Mouse (Mus musculus): ENCODE measurements around the gene Gpr152.

Gpr152 gene

DNA sequence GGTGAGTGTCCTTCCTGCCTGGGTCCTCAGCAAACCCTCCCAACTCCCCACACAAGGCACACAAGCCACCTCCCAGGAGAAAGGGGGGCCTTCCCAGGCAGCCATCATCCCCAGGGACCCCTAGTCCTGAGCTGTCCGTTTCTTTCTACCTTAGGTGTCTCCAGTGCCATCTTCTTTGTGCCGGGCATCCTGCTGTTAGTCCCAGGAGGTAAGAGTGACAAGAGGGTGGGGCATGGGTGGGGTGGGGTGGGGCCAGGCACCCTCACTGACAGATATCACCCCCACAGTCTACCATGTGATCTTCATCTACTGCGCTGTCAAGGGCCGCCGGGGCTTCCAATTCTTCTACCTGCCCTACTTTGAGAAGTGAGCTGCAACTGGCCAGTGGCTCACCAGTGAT, 8.5 kb upstream of the Gpr152 start:
- no peak for DNase-seq (ENCODE audit: low read depth)

DNA sequence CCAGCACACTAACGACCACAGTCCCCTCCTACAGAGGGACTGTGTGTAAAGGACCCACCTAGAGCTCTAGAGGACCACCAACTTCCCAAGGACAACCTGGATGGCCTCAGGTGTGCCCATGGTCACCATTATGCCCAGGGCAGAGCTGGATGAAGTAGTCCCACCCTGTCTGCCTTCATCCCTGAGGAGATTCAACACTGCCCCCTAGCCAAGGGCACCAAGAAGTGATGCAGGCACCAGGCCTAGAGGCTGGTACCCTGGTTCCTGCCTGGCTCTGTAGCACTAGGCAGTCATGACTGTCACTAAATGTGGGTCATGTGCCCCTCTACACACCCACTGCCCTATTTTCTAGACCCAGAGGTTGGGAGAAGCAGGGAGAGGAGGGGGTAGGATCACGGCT, 7.8 kb upstream of the Gpr152 start:
- DNase-seq (ENCODE audit: low read depth): no peak

DNA sequence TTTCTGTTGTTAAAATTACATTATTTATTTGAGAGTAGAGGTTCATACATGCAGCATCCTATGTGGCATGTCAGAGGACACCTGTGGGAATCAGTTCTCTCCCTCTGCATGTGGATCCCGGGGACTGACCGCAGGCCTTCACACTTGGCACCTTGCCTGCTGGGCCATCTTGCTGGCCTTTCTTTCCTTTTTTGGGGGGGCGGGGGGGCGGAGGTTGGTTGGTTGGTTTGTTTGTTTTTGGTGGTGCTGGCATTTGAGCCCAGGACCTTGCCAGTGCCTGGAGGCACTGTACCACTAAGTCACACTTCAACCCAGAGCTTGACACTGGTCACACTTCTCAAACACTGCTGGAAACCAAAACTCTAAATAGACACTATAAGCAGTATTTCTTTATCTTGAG, 5.2 kb upstream of the Gpr152 start:
- DNase-seq (ENCODE audit: low read depth): no peak

DNA sequence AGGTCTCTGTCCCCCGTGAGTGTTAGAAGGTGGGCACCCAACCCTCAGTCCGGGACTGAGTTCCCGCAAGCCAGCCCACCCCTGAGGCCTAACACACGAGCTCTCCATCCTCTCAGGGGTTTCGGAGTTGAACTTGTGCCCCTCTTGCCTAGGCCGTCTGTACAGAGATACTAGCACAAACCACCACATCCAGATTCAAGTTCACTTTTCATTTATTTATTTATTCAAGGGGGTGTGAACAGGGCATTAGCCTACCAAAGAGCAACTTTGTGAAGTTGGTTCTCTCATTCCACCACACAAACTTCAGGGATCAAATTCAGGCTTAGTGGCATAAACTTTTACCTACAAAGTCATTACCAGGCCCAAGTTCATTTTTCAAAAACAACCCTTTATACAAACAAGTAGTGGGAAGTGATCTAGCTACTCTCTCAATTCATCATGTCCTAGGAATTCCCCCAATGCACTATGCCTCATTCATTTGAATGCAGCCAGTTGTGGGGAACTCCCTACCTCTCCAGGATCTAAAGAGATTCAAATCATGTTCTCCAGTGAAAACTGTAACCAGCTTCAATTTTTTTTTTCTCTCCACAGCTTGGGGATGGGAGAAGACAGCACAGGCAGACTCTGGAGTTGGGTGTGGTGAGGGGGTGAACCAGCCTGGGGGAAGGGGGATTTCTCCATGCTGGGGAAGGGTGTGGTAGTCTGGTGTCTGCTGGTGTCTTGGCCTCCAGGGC, 4.2 kb upstream of the Gpr152 start:
- DNase-seq (ENCODE audit: low read depth): peak; percentile 36

DNA sequence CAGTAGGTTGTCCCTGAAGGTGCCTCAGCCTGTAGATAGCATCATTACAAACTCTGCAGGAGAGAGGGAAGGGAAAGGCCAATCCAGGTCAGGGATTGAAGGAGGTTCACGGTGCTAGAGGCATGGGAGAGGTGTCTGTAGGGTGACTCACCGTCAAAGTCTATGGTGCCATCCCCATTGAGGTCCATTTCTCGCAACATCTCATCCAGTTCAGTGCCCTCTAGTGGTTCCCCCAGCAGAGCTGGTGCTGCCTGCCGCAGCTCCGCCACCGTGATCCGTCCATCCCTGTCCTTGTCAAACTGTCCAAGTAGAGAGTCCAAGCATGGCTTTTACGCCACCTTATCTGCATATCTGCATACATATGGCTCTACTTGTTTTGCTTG, 3.6 kb upstream of the Gpr152 start:
- DNase-seq (ENCODE audit: low read depth): peak; percentile 59

DNA sequence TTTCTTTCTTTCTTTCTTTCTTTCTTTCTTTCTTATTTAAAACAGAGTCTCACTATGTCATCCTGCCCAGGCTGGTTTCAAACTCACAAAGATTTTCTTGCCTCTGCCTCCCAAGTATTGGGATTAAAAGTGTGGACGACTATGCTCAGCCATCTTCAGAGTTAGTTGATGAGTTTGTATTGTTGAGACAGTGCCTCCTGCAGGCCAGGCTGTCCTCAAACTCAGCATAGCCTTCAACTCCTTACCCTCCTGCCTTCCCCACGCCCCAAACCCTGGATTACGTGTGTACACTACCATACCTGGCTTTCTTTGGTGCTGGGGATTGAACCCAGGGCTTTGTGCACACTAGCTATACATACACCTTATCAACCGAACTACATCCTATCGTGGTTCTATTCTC, 3.1 kb upstream of the Gpr152 start:
- DNase-seq (ENCODE audit: low read depth): peak; percentile 48

DNA sequence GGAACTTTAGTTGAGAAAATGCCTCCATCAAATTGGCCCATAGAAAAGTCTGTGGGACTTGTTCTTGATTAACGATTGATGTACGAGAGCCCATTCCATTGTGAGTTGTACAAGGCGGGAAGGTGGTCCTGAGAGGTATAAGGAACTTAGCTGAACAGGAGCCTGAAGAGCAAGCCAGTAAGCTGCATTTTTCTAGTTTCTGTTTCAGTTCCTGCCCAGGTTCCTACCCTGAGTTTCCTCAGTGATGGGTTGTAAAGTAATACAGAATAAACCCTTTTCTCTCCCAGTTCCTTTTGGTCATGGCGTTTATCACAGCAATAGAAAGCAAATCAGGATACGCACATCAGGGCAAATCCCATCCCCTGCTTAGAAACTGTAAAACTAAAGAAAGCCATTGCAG, 1.7 kb upstream of the Gpr152 start:
- no peak for DNase-seq (ENCODE audit: low read depth)

DNA sequence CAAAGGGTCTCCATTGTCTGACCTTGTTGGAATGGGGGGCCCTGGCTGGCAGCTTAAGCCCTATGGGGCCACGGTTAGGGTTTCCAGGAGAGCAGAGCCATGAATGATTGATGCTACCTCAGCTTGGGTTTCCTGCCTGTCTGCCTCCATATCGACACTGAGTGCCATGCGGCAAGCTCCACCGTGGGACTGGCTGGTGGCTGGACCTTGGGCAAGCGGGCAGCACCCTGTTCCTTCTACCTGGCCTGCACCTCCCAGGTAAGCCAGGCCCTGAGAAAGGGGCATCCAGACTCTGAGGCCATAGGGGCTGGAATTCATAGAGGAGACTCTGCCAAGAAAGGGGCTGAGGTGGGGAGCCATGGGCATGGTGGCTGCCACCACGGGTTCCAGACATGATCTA, 560 bp downstream of the Gpr152 start:
- no peak for DNase-seq (ENCODE audit: low read depth)

DNA sequence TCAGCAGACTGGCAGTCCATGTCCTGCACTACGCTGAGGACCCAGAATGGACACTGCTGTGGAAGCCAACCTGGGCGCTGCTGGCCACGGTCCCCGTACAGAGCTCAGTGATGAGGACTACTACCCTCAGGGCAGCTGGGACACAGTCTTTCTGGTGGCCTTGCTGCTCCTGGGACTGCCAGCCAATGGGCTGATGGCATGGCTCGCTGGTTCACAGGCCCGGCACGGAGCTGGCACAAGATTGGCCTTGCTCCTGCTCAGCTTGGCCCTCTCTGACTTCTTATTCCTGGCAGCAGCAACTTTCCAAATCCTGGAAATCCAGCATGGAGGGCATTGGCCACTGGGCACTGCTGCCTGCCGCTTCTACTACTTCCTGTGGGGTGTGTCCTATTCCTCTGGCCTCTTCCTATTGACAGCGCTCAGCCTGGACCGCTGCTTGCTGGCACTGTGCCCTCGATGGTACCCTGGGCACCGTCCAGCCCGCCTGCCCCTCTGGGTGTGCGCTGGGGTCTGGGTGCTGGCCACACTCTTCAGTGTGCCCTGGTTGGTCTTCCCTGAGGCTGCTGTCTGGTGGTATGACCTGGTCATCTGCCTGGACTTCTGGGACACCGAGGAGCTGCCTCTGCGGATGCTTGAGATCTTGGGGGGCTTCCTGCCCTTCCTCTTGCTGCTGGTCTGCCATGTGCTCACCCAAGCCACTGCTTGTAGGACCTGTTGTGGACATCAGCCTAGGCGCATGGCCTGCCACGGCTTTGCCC, 3.0 kb downstream of the Gpr152 start:
- DNase-seq (ENCODE audit: low read depth): no peak

DNA sequence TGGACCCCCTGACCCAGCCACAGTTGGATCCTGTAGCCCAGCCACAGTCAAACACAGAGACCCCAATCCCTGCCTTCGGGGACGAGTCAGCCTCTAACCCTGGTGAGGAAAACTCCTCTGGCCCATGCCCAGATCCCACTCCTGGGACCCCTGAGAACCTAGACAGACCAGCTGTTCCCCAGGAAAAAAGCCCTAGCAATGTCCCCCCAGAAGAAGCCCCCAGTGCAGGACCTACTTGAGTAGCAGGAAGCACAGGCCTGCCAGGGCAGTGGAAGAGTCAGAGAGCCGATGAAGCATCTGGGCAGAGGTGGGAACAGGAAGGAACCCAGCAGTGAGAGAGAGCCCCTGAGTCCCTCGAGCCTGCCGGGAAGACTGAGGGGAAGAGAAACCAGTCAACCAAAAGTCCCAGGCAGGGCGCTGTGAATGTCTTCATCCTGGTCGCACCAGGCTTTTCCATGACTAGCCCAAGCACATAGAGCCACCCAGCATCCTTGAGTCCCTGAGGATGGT, 4.2 kb downstream of the Gpr152 start, which contains the start of gene Cabp4:
Gene Cabp4 (minus strand): TSS at position 275 of the 510 bp plus-strand sequence.
- no peak for DNase-seq (ENCODE audit: low read depth)

DNA sequence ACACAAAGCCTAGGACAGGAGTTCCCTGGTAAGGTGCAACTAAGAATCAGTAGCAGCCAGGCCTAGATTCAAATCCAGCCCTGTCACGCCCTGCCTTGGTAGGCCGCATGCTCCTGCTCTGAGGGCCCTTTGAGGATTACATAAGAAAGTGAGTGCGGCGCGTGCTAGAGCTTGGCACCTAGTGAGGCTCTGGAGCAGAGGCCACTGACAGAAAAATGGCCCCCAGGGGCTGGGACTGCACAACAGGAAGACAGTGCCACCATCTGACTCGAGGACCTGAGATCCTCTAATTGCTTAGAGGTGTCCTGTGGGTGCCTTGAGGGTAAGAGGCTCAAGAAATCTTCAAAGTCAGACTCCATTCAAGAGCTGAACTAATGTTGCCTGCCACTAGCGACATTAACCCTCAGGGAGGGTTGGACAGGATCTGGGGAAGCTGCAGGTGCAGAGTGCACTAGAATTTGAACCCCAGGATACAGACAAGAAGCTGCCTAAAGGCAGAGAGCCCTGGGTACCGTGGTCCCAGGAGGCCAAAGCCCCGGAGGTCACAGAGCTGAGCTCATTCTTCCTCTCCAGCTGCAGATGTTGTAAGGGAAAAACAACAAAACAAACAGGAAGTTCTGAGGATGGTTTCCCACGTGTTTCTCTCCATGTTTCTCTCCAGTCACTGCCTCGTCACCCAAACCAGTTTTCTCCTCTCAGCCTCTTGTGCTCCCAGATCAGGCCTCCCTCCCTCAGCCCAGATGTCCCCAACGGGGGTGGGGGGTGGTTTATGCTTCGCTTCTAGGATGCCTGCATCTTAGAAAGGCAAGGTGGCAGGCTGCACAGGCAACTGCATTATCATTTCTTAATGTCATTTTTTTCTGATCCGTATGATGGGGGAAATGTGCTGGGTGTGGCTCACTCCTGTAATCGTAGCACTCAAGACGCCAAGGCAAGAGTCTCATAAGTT, 5.2 kb downstream of the Gpr152 start:
- no peak for DNase-seq (ENCODE audit: low read depth)

DNA sequence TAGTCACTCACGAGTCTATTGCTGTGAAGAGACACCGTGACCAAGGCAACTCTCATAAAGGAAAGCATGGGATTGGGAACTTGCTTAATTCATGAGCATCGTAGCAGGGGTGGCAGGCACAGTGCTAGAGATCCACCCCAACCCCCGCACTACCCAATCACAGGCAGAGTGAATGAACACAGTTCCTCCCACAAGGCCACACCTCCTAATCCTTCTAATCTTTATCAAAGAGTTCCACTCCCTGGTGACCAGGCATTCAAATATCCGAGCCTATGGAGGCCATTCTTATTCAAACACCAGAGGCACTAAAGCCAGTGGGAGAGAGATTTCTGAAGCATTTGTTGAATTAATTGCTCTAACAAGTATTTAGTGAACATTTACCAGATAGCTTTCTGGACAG, 6.3 kb downstream of the Gpr152 start:
- no peak for DNase-seq (ENCODE audit: low read depth)

DNA sequence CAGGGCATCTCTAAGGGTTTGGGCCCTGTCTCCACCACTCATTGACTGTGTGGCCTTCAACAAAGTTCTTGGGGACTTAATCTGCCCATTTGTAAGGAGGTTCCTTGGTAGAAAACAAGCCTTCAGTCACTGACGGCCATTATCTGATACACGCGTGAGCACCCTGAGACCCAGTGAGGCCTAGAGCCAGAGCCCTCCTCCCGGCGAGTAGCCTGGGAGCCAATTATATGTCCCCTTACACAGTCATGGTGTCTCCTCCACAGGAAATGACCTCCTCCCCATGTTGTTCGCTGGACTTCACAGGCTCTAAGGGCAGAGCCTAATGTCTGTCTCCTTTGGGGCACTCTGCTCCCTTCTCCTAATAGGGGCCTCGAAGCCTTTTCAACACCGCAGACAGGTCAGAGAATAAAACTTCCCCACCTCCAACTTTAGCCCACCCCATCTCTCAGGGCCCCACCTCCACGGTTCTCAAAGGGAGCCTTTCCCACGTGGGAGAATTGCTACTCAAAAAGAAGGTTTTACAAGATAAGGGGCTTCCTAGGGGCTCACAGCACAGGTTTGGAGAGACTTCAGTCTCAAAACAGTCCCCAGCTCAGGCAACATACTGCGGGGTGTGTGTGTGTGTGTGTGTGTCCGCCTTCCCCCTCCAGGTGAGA, 6.9 kb downstream of the Gpr152 start:
- DNase-seq (ENCODE audit: low read depth): no peak

DNA sequence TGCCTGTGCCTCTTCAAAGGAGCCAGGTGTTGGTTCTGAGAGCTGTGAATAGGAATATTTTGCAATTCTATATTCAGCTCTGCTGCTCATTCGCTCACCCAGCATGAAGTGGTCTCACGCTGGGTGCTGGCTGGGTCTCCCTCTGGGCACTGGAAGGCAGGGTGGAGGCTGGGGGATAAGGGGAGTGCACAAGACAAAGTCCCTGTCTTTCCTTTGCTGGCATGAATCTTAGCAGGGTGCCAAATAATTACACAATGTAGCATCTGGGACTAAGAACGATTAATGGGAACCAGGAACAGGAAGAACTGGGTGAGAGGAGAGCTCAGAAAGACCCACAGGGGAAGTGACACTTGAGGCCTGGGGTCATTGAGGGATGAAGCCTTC, 7.4 kb downstream of the Gpr152 start:
- DNase-seq (ENCODE audit: low read depth): no peak

DNA sequence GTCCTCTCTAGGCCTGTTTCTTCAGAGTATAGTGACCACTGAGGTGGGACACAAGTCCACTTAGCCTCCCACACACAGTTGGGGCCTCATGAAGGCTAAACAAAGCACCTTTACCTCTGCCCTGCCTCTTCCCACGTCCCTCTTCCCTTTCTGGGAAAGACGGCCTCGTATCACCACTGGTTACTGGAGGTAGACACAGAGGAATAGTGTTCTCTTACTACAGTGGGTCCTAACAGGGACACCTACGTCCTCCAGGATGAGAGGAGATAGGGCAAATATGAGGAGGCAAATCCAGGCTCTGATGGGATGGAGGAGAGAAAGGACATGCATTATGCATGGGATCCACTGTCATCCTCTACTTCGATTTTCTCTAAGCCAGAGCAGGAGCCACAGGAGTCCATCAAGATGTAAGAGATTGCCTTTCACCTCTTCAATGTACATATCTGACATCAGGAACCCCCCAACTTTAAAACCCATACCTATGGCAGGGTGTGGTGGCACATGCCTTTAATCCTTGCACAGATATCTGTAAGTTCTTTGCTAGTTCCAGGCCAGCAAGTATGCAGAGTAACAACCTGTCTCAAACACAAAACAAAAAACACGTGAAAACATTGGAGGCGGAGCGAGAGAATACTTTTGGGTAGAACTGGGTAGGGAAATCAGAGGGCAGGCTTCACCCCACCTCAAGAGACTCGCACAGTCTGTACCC, 8.3 kb downstream of the Gpr152 start:
- no peak for DNase-seq (ENCODE audit: low read depth)

DNA sequence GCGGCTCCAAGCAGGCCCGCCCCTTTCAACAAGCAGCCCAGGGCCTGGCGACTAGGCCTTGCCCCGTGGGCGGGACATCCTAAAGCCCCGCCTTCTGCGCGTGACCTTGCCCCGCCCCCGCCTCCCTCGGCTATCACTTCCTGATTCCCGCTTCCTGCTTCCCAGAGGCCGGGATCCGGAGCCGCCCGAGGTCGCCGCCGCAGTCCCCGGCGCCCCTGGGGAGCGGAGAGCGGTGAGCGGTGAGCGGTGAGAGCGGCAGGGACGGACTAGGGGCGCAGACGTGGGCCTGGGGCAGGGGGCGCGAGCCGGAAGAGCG, 8.9 kb downstream of the Gpr152 start, which contains the start of gene Coro1b:
Gene Coro1b (plus strand): TSS at position 129 of the 316 bp plus-strand sequence.
- peak; percentile 99 for DNase-seq (ENCODE audit: low read depth)

DNA sequence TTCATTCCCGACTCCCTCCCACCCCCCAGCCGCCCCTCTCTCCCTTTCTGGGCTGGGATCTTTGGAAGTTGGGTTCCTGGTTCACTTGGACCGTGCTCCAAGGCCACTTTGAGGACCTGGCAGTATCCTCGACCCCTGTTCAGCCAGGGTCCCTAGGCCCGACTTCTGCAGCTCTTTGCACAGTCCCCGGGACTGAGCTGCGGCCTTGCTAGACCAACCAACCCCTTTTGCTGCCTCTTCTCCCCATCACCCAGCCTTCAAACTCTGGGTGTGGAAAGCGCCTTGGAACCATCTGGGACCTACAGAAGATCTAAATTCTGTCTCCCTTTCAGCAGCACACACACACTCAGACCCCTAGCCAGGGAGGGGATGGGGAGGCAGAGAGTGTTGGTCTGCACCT, 9.2 kb downstream of the Gpr152 start:
- DNase-seq (ENCODE audit: low read depth): peak; percentile 46

DNA sequence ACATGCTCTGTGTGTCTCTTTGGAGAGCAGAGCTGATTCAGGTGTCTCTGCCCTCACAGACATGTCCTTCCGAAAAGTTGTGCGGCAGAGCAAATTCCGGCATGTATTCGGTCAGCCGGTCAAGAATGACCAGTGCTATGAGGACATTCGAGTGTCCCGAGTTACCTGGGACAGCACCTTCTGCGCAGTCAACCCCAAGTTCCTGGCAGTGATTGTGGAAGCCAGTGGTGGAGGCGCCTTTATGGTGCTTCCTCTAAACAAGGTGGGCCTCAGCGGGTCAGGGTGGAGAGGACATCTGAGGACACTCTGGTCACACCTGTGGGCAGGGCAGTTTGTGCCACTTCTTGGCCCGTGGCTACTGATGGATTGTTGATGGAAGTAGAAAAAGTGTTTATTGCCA, 9.7 kb downstream of the Gpr152 start:
- DNase-seq (ENCODE audit: low read depth): no peak

DNA sequence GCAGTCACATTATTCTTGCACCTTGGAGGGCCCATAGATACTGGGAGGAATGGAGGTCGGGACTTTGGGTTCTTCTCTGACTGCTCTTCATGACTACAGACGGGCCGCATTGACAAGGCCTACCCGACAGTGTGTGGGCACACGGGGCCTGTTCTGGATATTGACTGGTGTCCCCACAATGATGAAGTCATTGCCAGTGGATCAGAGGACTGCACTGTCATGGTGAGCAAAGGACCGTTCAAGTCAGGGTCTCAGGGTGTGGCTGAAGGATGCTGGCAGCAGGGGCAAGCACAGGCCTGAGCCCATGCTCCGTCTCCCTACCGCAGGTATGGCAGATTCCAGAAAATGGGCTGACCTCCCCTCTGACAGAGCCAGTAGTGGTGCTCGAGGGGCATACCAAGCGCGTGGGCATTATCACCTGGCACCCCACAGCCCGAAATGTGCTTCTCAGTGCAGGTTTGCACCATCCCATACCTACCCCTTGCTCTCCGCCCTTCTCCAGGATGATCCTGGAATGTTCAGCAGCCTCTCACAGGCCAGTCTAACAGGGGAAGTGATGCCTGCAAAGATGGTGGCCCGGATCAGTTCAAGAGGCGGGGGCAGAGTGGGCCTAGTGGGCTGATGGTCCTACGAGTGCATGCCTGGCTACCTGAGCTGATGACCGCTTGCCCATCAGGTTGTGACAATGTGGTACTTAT, 10.3 kb downstream of the Gpr152 start:
- DNase-seq (ENCODE audit: low read depth): no peak
